Mouse (Mus musculus): ENCODE measurements at regions not wholly inside any gene's neighbourhood (a gene's known extent, or its start where the extent isn't known, plus 50 kb on each side); places are given as distances from the start of the nearest gene placed in this dataset.

DNA sequence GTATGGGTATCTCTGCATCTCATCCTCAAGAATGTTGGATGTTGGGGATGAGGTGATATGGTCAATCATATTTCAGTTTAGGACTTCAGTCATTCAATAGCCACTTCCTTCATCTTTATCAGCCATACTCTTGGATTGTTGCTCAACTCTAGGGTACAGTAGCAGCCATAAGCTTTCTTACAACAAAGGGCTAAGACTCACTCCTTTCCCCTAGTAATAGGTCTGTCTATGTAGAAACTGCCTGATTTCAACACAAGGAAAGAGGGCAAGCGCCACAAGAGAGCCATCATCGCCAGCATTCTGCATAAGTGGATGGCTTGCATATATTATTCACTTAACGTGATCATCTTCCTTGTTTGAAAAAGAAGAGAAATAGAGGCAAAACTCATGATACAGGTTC is 107.5 kb upstream of the Rmdn2 start:
- no peak overlapping the region for H3K4me2 ChIP-seq (ENCODE audit: low read length)
- no peaks in the 10 kb centered on the region for H3K27me3 ChIP-seq (replicated peaks; ENCODE audit: control insufficient read depth, insufficient read depth, low read length)
- no peaks in the 10 kb centered on the region for H3K4me1 ChIP-seq (replicated peaks; ENCODE audit: control insufficient read depth, insufficient read depth, low read length)
- no peak overlapping the region for H3K27ac ChIP-seq (ENCODE audit: low read depth)
- H3K4me3 ChIP-seq (ENCODE audit: low read depth, low read length) = no peak overlapping the region
- no peak for DNase-seq (ENCODE audit: low spot score)
- H3K36me3 ChIP-seq (ENCODE audit: control insufficient read depth, insufficient read depth, low read length) = no peaks in the 10 kb centered on the region
- no peak for ATAC-seq (replicated peaks; ENCODE audit: low FRiP score, low TSS enrichment, low read depth)
- H3K9ac ChIP-seq (ENCODE audit: low read length) = no peak overlapping the region
- H3K9me3 ChIP-seq (ENCODE audit: control insufficient read depth, low read length) = no peaks in the 10 kb centered on the region
- WGBS = 90% methylated on average over 3 of the region's 3 CpGs

DNA sequence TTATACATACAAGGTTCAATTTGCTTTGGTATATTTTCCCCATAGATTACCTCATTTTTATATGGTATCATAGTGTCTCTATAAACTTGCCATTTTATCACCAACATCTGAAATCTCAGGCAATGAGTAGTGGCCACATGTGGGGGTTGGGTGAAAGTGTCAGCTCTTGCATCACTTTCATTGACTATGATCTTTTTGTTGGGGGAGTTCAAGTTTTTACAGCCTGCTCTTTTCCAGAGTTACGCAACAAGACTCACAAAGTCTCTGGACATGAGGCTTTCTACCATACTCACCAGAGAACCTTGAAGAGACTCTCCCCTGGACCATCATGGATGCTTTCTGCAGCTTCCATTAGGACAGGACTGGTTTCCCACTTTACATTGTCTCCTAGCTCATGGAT is 106.1 kb upstream of the Rmdn2 start:
- Histone ChIP-seq H3K27ac (ENCODE audit: low read depth) (no peak overlapping the region), H3K9ac (ENCODE audit: low read length) (no peak overlapping the region), H3K27me3 (replicated peaks; ENCODE audit: control insufficient read depth, insufficient read depth, low read length) (no peaks in the 10 kb centered on the region), H3K9me3 (ENCODE audit: control insufficient read depth, low read length) (no peaks in the 10 kb centered on the region), H3K4me3 (ENCODE audit: low read depth, low read length) (no peak overlapping the region), H3K4me2 (ENCODE audit: low read length) (no peak overlapping the region), H3K36me3 (ENCODE audit: control insufficient read depth, insufficient read depth, low read length) (no peaks in the 10 kb centered on the region), H3K4me1 (replicated peaks; ENCODE audit: control insufficient read depth, insufficient read depth, low read length) (0 out of 2 replicates have a peak, but pooled peaks cover 8% of the 10 kb centered on the region)
- ATAC-seq (replicated peaks; ENCODE audit: low FRiP score, low TSS enrichment, low read depth) = no peak
- 95% methylated on average over 1 of the region's 1 CpGs for WGBS
- DNase-seq (ENCODE audit: low spot score) = no peak

DNA sequence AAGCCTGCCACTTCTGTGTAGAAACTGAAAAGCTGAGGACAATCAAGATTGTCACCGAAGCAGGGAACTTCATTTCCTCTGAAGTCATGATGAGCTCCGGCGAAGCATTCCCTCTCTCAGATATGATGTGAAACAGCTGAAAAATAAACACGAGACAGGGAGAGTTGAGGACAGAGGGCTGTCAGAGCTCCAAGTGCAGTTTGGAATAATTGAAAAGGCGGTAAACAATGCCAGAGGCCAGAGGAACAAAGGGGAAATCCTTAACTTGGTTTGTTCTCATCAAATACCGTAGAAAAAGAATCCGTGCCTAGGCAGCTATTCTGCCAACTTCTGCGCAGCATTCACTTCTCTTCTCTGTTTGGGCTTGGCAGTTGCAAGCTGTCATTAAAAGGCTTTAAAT is 102.4 kb upstream of the Rmdn2 start:
- H3K36me3 ChIP-seq (ENCODE audit: control insufficient read depth, insufficient read depth, low read length) = no peaks in the 10 kb centered on the region
- H3K9ac ChIP-seq (ENCODE audit: low read length) = no peak overlapping the region
- 0 out of 2 replicates have a peak, but pooled peaks cover 8% of the 10 kb centered on the region for H3K4me1 ChIP-seq (replicated peaks; ENCODE audit: control insufficient read depth, insufficient read depth, low read length)
- 56% methylated on average over 8 of the region's 8 CpGs for WGBS
- no peaks in the 10 kb centered on the region for H3K27me3 ChIP-seq (replicated peaks; ENCODE audit: control insufficient read depth, insufficient read depth, low read length)
- ATAC-seq (replicated peaks; ENCODE audit: low FRiP score, low TSS enrichment, low read depth) (no peak), DNase-seq (ENCODE audit: low spot score) (no peak)
- H3K4me3 ChIP-seq (ENCODE audit: low read depth, low read length) = no peak overlapping the region
- H3K4me2 ChIP-seq (ENCODE audit: low read length) = no peak overlapping the region
- H3K9me3 ChIP-seq (ENCODE audit: control insufficient read depth, low read length) = no peaks in the 10 kb centered on the region
- no peak overlapping the region for H3K27ac ChIP-seq (ENCODE audit: low read depth)

DNA sequence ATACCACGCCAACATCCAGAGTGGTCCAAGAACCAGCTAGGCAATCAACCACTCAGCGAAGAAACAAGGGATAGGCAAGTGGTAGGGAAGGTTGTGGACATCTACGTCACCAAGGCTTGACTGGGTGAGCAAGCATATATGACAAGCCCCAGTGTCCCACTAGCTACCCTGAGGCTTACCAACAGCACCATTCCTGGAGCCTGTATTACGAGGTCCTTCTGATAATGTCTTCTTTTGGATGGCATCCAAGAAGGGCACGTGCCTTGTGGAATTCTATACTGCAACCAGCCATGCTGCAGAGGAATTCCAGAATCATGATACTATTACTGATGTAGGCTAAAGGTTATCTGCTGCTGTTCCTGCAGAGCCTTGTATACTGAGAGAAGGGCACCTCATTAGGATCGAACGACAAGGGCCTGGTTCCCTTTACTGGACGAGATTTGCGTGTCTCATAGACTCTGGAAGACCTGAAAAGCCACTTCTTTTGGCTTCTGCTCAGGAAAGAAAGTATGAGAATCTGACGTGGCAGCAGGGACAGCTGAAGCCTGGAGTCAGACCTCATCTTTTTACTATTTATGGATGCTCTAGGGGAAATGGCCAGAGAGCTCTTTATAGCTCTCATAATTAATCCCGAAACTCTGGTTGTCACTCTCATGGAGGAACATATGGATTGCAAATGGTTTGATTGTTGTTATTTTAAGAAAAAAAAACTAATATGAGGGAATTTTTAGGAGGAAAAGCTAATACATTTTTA is 101.5 kb upstream of the Rmdn2 start:
- no peak for DNase-seq (ENCODE audit: low spot score)
- H3K27ac ChIP-seq (ENCODE audit: low read depth) = no peak overlapping the region
- H3K9ac ChIP-seq (ENCODE audit: low read length) = no peak overlapping the region
- H3K27me3 ChIP-seq (replicated peaks; ENCODE audit: control insufficient read depth, insufficient read depth, low read length) = no peaks in the 10 kb centered on the region
- H3K4me3 ChIP-seq (ENCODE audit: low read depth, low read length) = no peak overlapping the region
- 56% methylated on average over 11 of the region's 11 CpGs for WGBS
- no peaks in the 10 kb centered on the region for H3K36me3 ChIP-seq (ENCODE audit: control insufficient read depth, insufficient read depth, low read length)
- no peaks in the 10 kb centered on the region for H3K9me3 ChIP-seq (ENCODE audit: control insufficient read depth, low read length)
- H3K4me1 ChIP-seq (replicated peaks; ENCODE audit: control insufficient read depth, insufficient read depth, low read length) = 0 out of 2 replicates have a peak, but pooled peaks cover 8% of the 10 kb centered on the region
- no peak for ATAC-seq (replicated peaks; ENCODE audit: low FRiP score, low TSS enrichment, low read depth)
- H3K4me2 ChIP-seq (ENCODE audit: low read length) = no peak overlapping the region

DNA sequence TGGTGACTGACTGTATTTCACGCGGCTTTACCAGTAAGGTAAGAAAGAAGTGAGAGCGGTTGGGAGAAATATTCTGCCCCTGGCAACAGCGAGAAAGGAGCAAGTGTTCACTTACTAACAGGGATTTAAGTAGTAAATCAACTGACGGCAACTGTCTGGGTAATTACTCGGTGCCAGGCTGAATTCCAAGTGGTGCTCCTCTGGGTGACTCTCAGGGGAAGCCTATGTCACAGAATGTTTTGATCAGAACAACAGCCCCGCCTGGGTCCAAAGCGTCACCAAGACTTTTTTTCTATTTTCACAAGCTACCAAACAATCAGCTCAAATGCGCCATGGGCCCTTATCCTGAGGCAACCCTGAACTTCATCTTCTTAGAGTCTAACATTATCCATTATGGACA is 100.4 kb upstream of the Rmdn2 start:
- Histone ChIP-seq H3K9ac (ENCODE audit: low read length) (no peak overlapping the region), H3K36me3 (ENCODE audit: control insufficient read depth, insufficient read depth, low read length) (no peaks in the 10 kb centered on the region), H3K9me3 (ENCODE audit: control insufficient read depth, low read length) (no peaks in the 10 kb centered on the region), H3K4me1 (replicated peaks; ENCODE audit: control insufficient read depth, insufficient read depth, low read length) (0 out of 2 replicates have a peak, but pooled peaks cover 8% of the 10 kb centered on the region), H3K4me2 (ENCODE audit: low read length) (no peak overlapping the region), H3K27me3 (replicated peaks; ENCODE audit: control insufficient read depth, insufficient read depth, low read length) (no peaks in the 10 kb centered on the region), H3K27ac (ENCODE audit: low read depth) (no peak overlapping the region), H3K4me3 (ENCODE audit: low read depth, low read length) (no peak overlapping the region)
- DNase-seq (ENCODE audit: low spot score) (no peak), ATAC-seq (replicated peaks; ENCODE audit: low FRiP score, low TSS enrichment, low read depth) (no peak)
- 68% methylated on average over 9 of the region's 9 CpGs for WGBS

DNA sequence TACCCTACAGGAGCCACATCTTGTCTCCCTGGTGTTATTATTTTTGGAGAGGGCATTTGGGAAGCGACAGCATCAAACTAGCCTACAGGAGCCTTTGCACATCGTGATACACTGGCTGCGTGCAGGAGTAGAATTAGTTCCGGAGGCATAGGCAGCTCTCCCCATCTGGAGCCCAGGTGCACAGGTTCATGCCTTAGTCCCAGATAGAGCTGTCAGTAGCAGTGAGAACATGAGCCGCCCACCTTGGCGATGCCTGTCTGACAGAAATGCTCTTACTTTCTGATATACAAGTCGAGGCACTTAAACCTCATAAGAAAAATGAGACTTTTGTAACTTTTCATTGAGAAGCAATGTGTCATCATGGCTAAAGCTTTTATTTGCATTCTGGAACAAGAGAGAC is 97.6 kb upstream of the Rmdn2 start:
- no peaks in the 10 kb centered on the region for H3K9me3 ChIP-seq (ENCODE audit: control insufficient read depth, low read length)
- H3K36me3 ChIP-seq (ENCODE audit: control insufficient read depth, insufficient read depth, low read length) = no peaks in the 10 kb centered on the region
- no peak overlapping the region for H3K4me3 ChIP-seq (ENCODE audit: low read depth, low read length)
- 0 out of 2 replicates have a peak, but pooled peaks cover 8% of the 10 kb centered on the region for H3K4me1 ChIP-seq (replicated peaks; ENCODE audit: control insufficient read depth, insufficient read depth, low read length)
- no peak overlapping the region for H3K9ac ChIP-seq (ENCODE audit: low read length)
- H3K27ac ChIP-seq (ENCODE audit: low read depth) = no peak overlapping the region
- no peak for ATAC-seq (replicated peaks; ENCODE audit: low FRiP score, low TSS enrichment, low read depth)
- no peak overlapping the region for H3K4me2 ChIP-seq (ENCODE audit: low read length)
- H3K27me3 ChIP-seq (replicated peaks; ENCODE audit: control insufficient read depth, insufficient read depth, low read length) = no peaks in the 10 kb centered on the region
- DNase-seq (ENCODE audit: low spot score) = no peak
- WGBS = 81% methylated on average over 7 of the region's 7 CpGs

DNA sequence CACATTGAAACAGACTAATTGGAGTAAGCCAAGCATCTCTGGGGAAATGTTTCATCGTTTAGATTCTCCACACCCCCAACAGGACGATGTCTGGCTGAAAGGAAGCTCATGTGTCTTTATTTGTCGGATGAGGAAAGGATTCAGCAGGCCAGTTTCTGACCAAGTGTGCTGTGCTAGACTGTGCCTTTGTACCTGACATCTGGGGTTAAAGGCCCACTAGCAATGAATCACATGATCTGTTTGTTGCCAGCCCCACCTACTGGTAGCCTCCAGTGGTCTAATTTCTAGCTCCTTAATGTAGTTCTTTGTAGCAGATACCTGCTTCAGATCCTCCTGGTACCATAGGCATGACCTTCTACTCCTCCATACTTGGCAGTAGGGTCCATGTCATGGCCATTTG is 93.5 kb upstream of the Rmdn2 start:
- 50% methylated on average over 3 of the region's 3 CpGs for WGBS
- no peak for DNase-seq (ENCODE audit: low spot score)
- no peak overlapping the region for H3K4me2 ChIP-seq (ENCODE audit: low read length)
- no peak overlapping the region for H3K27ac ChIP-seq (ENCODE audit: low read depth)
- H3K4me3 ChIP-seq (ENCODE audit: low read depth, low read length) = no peak overlapping the region
- no peak for ATAC-seq (replicated peaks; ENCODE audit: low FRiP score, low TSS enrichment, low read depth)
- H3K4me1 ChIP-seq (replicated peaks; ENCODE audit: control insufficient read depth, insufficient read depth, low read length) = no peaks in the 10 kb centered on the region
- no peaks in the 10 kb centered on the region for H3K9me3 ChIP-seq (ENCODE audit: control insufficient read depth, low read length)
- no peak overlapping the region for H3K9ac ChIP-seq (ENCODE audit: low read length)
- H3K36me3 ChIP-seq (ENCODE audit: control insufficient read depth, insufficient read depth, low read length) = no peaks in the 10 kb centered on the region
- H3K27me3 ChIP-seq (replicated peaks; ENCODE audit: control insufficient read depth, insufficient read depth, low read length) = no peaks in the 10 kb centered on the region

DNA sequence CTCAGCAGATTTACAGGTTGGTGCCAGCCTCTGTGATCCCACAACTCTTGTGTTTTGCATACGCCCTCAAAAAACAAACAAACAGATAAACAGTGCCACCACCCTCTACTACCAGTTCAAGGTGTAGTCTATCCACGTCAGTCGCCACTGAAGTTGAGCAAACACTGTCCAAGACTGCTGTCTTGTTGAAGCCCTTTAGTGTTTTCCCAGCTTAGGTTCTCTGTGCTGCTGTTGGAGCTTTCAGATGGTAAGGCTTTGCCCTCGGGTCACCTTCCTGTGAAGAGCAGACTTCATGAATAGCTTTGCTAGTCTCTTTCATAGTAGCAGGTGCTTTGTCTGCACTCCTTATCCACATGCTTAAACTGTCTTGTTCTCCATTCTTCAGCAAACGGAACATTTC is 93.0 kb upstream of the Rmdn2 start:
- no peak overlapping the region for H3K27ac ChIP-seq (ENCODE audit: low read depth)
- H3K36me3 ChIP-seq (ENCODE audit: control insufficient read depth, insufficient read depth, low read length) = no peaks in the 10 kb centered on the region
- WGBS = 80% methylated on average over 5 of the region's 5 CpGs
- DNase-seq (ENCODE audit: low spot score) (no peak), ATAC-seq (replicated peaks; ENCODE audit: low FRiP score, low TSS enrichment, low read depth) (no peak)
- no peaks in the 10 kb centered on the region for H3K9me3 ChIP-seq (ENCODE audit: control insufficient read depth, low read length)
- no peak overlapping the region for H3K4me2 ChIP-seq (ENCODE audit: low read length)
- H3K4me3 ChIP-seq (ENCODE audit: low read depth, low read length) = no peak overlapping the region
- H3K27me3 ChIP-seq (replicated peaks; ENCODE audit: control insufficient read depth, insufficient read depth, low read length) = no peaks in the 10 kb centered on the region
- H3K9ac ChIP-seq (ENCODE audit: low read length) = no peak overlapping the region
- H3K4me1 ChIP-seq (replicated peaks; ENCODE audit: control insufficient read depth, insufficient read depth, low read length) = no peaks in the 10 kb centered on the region

DNA sequence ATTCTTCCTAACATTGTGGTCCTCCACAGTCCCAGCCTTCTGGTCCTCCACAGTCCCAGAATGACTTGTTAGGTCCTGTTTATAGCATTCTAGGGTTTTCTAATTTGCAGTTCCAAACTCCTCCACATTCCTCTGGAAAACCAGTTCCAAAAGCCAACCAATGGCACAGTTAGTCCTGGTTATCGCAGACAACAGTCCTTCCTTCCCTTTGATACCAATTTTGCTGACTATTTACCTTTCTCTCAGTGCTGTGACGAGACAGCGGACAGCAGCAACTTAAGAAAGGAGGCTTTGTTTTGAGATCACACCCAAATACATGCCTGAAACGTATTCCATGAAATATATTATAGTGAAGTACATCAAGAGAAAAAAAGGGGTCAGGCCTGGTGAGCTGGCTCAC is 92.3 kb upstream of the Rmdn2 start:
- Histone ChIP-seq H3K27ac (ENCODE audit: low read depth) (no peak overlapping the region), H3K9me3 (ENCODE audit: control insufficient read depth, low read length) (no peaks in the 10 kb centered on the region), H3K36me3 (ENCODE audit: control insufficient read depth, insufficient read depth, low read length) (no peaks in the 10 kb centered on the region), H3K4me2 (ENCODE audit: low read length) (no peak overlapping the region), H3K27me3 (replicated peaks; ENCODE audit: control insufficient read depth, insufficient read depth, low read length) (no peaks in the 10 kb centered on the region), H3K4me1 (replicated peaks; ENCODE audit: control insufficient read depth, insufficient read depth, low read length) (no peaks in the 10 kb centered on the region), H3K9ac (ENCODE audit: low read length) (no peak overlapping the region), H3K4me3 (ENCODE audit: low read depth, low read length) (no peak overlapping the region)
- DNase-seq (ENCODE audit: low spot score) (no peak), ATAC-seq (replicated peaks; ENCODE audit: low FRiP score, low TSS enrichment, low read depth) (no peak)
- WGBS = 77% methylated on average over 4 of the region's 4 CpGs

All from intestine, embryonic 14.5 days (tissue).